Mouse (Mus musculus) forebrain, embryonic 15.5 days (tissue): ENCODE results near the gene Mdga1. TPM values are rescaled to one million over a fixed set of nuclear protein-coding genes. Genes with fewer than 3 reads are reported as not detected.

Source experiments
- ATAC-seq: fragments of 200-750 bp; cut with Nextera tagmentation; replicated peaks from 2 replicates; pipeline ENCODE4 v1.8.0; 2017; ENCODE audit warnings: mild to moderate bottlenecking, moderate TSS enrichment, moderate library complexity
- H3K27ac ChIP-seq: fragments of 300-500 bp; sonication (generic); replicated peaks from 2 replicates; pipeline ENCODE4 v1.5.1; 2015; ENCODE audit warnings: mild to moderate bottlenecking, inconsistent platforms
- H3K27me3 ChIP-seq: fragments of 300-500 bp; sonication (generic); 2 replicates; pipeline ENCODE4 v1.6.1; 2015; ENCODE audit warnings: inconsistent platforms
- H3K36me3 ChIP-seq: fragments of 300-500 bp; sonication (generic); 2 replicates; pipeline ENCODE4 v1.6.1; 2015; ENCODE audit warnings: mild to moderate bottlenecking, inconsistent platforms
- H3K4me1 ChIP-seq: fragments of 300-500 bp; sonication (generic); 2 replicates; pipeline ENCODE4 v1.6.1; 2015; ENCODE audit warnings: inconsistent platforms
- H3K4me2 ChIP-seq: fragments of 300-500 bp; sonication (generic); replicated peaks from 2 replicates; pipeline ENCODE4 v1.6.1; 2015; ENCODE audit warnings: mild to moderate bottlenecking, inconsistent platforms
- H3K4me3 ChIP-seq: fragments of 300-500 bp; sonication (generic); 2 replicates; pipeline ENCODE4 v1.5.1; 2015; ENCODE audit warnings: mild to moderate bottlenecking, inconsistent platforms
- H3K9ac ChIP-seq: fragments of 300-500 bp; sonication (generic); replicated peaks from 2 replicates; pipeline ENCODE4 v1.6.1; 2015; ENCODE audit warnings: mild to moderate bottlenecking, inconsistent platforms
- H3K9me3 ChIP-seq: fragments of 300-500 bp; sonication (generic); 2 replicates; pipeline ENCODE4 v1.6.1; 2016; ENCODE audit warnings: inconsistent platforms
- WGBS: fragments of 180-500 bp; shearing (Covaris S2); methylation state at CpG from one replicate; pipeline ENCODE4 v1.1.7; 2015; ENCODE audit warnings: mixed read lengths; 5-methylcytosine and 5-hydroxymethylcytosine counted together
- polyA plus RNA-seq: library from polyadenylated mRNA; unstranded; fragments of >200 nt; fragmentation: Nextera tagmentation; extraction: Ambion mirVana; gene quantifications from 2 replicates; pipeline ENCODE4 v1.2.1, GENCODE M21; 2015

Mdga1 gene
- polyA plus RNA-seq, 1 experiment from 2014 or later, result 13.4 TPM

GRCm38 (mm10) chr17:29827602-29828001 is 142.3 kb downstream of the Mdga1 start:
- H3K27me3 ChIP-seq, result no peaks in the 10 kb centered on the region
- H3K9me3 ChIP-seq, result no peaks in the 10 kb centered on the region
- H3K4me2 ChIP-seq, result no peak overlapping the region
- H3K36me3 ChIP-seq, result no peaks in the 10 kb centered on the region
- no peak for ATAC-seq
- no peak overlapping the region for H3K4me3 ChIP-seq
- H3K9ac ChIP-seq, result no peak overlapping the region
- H3K4me1 ChIP-seq, result no peaks in the 10 kb centered on the region
- 70% methylated on average over 5 of the region's 5 CpGs for whole genome bisulfite sequencing
- no peak overlapping the region for H3K27ac ChIP-seq

DNA sequence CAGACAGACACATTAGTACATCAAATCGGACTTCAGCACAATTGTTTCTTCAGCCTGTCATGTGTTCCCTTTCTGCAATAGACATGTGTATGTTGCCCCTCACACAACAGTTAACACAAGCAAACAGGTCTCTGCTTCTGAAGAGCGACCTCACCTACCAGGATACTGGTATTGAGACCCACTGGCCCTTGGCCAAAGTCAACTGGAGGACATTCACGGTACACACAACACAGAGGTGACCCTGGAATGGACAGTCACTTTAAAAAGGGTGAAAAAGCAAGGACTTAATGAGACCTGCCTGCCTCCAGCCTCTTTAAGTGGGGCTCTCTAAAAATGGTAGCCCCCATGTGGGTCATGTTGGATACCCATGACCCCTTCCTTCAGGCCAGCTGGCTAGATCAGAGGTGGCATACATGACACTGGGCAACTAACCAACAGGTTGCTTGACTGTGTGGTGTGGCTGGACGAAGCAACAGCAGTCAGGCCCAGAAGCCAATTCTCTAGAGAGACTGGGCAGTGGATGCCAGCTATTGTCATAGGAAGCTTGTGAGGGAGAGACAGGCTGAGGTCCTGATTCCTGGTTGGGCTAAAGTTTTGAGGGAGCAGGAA is 145.3 kb downstream of the Mdga1 start:
- no peaks in the 10 kb centered on the region for H3K27me3 ChIP-seq
- ATAC-seq, result no peak
- no peaks in the 10 kb centered on the region for H3K36me3 ChIP-seq
- no peak overlapping the region for H3K9ac ChIP-seq
- no peaks in the 10 kb centered on the region for H3K4me1 ChIP-seq
- no peak overlapping the region for H3K4me2 ChIP-seq
- no peak overlapping the region for H3K4me3 ChIP-seq
- WGBS, result 86% methylated on average over 4 of the region's 4 CpGs
- H3K27ac ChIP-seq, result no peak overlapping the region
- no peaks in the 10 kb centered on the region for H3K9me3 ChIP-seq

GRCm38 (mm10) chr17:29824208-29824509 is 145.7 kb downstream of the Mdga1 start:
- 50% methylated on average over 5 of the region's 5 CpGs for WGBS
- no peaks in the 10 kb centered on the region for H3K27me3 ChIP-seq
- ATAC-seq, result no peak
- no peaks in the 10 kb centered on the region for H3K9me3 ChIP-seq
- H3K27ac ChIP-seq, result no peak overlapping the region
- no peaks in the 10 kb centered on the region for H3K4me1 ChIP-seq
- no peaks in the 10 kb centered on the region for H3K36me3 ChIP-seq
- no peak overlapping the region for H3K4me3 ChIP-seq
- no peak overlapping the region for H3K4me2 ChIP-seq
- H3K9ac ChIP-seq, result no peak overlapping the region

GRCm38 (mm10) chr17:29823439-29824207 is 146.3 kb downstream of the Mdga1 start:
- Histone ChIP-seq H3K27ac (no peak overlapping the region), H3K4me1 (peaks cover 4% of the 10 kb centered on the region), H3K36me3 (no peaks in the 10 kb centered on the region), H3K9ac (no peak overlapping the region), H3K27me3 (no peaks in the 10 kb centered on the region), H3K9me3 (no peaks in the 10 kb centered on the region), H3K4me3 (no peak overlapping the region), H3K4me2 (no peak overlapping the region)
- ATAC-seq, result no peak
- WGBS, result 75% methylated on average over 14 of the region's 14 CpGs

- Histone ChIP-seq H3K9ac (no peak overlapping the region), H3K27me3 (no peaks in the 10 kb centered on the region), H3K27ac (no peak overlapping the region), H3K4me2 (no peak overlapping the region), H3K4me1 (peaks cover 16% of the 10 kb centered on the region), H3K4me3 (no peak overlapping the region), H3K9me3 (no peaks in the 10 kb centered on the region), H3K36me3 (no peaks in the 10 kb centered on the region)
- no peak for ATAC-seq
- 83% methylated on average over 3 of the region's 3 CpGs for WGBS
Measured at GRCm38 (mm10) chr17:29819608-29820007, 150.3 kb downstream of the Mdga1 start.

GRCm38 (mm10) chr17:29818989-29819388 is 150.9 kb downstream of the Mdga1 start:
- Histone ChIP-seq H3K4me2 (no peak overlapping the region), H3K27me3 (no peaks in the 10 kb centered on the region), H3K36me3 (no peaks in the 10 kb centered on the region), H3K9me3 (no peaks in the 10 kb centered on the region), H3K9ac (no peak overlapping the region), H3K4me1 (peaks cover 21% of the 10 kb centered on the region), H3K27ac (no peak overlapping the region), H3K4me3 (no peak overlapping the region)
- ATAC-seq, result no peak
- WGBS, result 76% methylated on average over 7 of the region's 7 CpGs

DNA sequence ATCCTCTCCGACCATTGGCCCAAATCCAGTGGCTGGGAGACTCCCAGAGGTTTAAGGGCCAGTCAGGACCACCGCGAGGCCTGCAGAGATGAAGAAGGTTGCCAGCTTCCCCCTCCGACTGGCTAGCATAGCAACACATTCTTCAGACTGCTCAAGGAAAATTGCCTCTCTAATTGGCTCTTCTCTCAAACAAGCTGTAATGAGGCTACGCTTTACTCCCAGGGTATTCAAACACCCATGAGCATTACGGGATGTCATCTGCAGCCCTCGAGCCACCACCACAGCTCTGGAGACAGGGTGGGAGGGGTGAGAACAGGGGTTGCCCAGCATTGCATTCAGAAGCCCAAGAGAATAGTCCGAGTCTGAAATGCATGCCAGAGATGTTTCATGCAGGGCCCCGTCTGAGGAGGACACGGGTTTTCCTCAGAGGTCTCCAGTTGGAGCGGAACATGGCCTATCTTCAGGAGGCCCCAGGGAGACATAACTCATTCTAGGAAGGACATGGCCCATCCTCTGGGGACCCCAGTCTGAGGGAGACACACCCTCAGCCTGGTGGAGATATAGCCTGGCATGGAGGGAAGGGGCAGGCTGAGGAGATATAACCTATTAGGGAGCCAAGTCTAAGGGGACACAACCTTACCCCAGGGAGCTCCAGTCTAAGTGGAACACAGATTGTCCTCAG is 151.5 kb downstream of the Mdga1 start:
- H3K36me3 ChIP-seq, result no peaks in the 10 kb centered on the region
- peaks cover 21% of the 10 kb centered on the region for H3K4me1 ChIP-seq
- H3K27ac ChIP-seq, result no peak overlapping the region
- no peaks in the 10 kb centered on the region for H3K9me3 ChIP-seq
- H3K9ac ChIP-seq, result no peak overlapping the region
- ATAC-seq, result peak; percentile 60; the same call in 1 of the 2 replicates
- 12% methylated on average over 11 of the region's 11 CpGs for WGBS
- H3K27me3 ChIP-seq, result no peaks in the 10 kb centered on the region
- H3K4me2 ChIP-seq, result no peak overlapping the region
- H3K4me3 ChIP-seq, result no peak overlapping the region

GRCm38 (mm10) chr17:29814758-29815157 is 155.1 kb downstream of the Mdga1 start:
- Histone ChIP-seq H3K27ac (no peak overlapping the region), H3K9me3 (no peaks in the 10 kb centered on the region), H3K4me2 (no peak overlapping the region), H3K4me1 (peaks cover 21% of the 10 kb centered on the region), H3K4me3 (no peak overlapping the region), H3K9ac (0 out of 2 replicates have a peak overlapping the region, but pooled peaks have one; percentile 24), H3K36me3 (no peaks in the 10 kb centered on the region), H3K27me3 (no peaks in the 10 kb centered on the region)
- no peak for ATAC-seq
- 18% methylated on average over 6 of the region's 6 CpGs for WGBS

- H3K9ac ChIP-seq, result no peak overlapping the region
- no peak overlapping the region for H3K4me2 ChIP-seq
- no peaks in the 10 kb centered on the region for H3K9me3 ChIP-seq
- H3K4me1 ChIP-seq, result peaks cover 14% of the 10 kb centered on the region
- no peaks in the 10 kb centered on the region for H3K36me3 ChIP-seq
- WGBS, result 21% methylated on average over 4 of the region's 4 CpGs
- H3K4me3 ChIP-seq, result no peak overlapping the region
- ATAC-seq, result no peak
- no peak overlapping the region for H3K27ac ChIP-seq
- no peaks in the 10 kb centered on the region for H3K27me3 ChIP-seq
Measured at GRCm38 (mm10) chr17:29813328-29813727, 156.6 kb downstream of the Mdga1 start.

DNA sequence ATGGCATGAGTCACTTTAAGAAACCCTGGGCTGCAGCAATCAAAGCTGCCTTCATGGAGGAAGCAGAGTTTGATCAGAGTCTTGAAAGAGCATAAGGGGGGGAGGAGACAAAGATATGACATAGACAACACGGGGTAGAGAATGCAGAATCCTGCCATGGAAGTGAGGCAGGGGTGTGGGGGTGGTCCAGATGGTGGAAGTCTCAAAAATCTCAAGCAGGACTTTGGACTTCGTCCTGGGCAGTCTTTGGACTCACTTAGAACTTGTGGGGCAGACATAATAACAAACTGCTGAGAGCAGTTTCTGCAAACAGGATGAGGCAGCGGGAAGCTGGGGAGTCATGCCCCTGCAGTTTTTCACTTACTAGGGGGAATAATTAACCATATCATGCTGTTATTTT is 166.3 kb downstream of the Mdga1 start:
- ATAC-seq, result no peak
- WGBS, result 76% methylated on average over 3 of the region's 3 CpGs
- H3K9me3 ChIP-seq, result no peaks in the 10 kb centered on the region

DNA sequence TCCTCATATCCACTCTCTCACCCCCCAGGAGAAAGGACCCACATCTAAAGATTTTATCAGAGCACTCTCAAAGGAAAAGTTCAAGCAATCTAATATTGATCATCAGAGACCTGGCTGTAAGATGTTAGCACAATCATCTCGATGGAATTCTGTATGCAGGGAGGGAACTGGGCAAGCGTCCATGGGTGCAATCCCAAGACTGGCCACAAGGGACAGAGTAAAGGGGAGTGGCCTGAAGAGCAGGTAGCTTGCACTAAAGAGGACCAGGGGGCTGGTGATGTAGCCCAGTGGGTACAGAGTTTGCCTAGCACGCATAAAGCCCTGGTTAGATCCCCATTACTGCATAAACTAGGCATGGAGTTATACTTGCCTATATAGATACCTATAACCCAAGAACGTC is 168.5 kb downstream of the Mdga1 start:
- H3K27ac ChIP-seq, result no peak overlapping the region
- no peaks in the 10 kb centered on the region for H3K9me3 ChIP-seq
- no peak for ATAC-seq
- H3K36me3 ChIP-seq, result no peaks in the 10 kb centered on the region
- 30% methylated on average over 4 of the region's 4 CpGs for WGBS
- no peak overlapping the region for H3K4me2 ChIP-seq
- H3K4me3 ChIP-seq, result no peak overlapping the region
- no peaks in the 10 kb centered on the region for H3K27me3 ChIP-seq
- H3K4me1 ChIP-seq, result peaks cover 17% of the 10 kb centered on the region; the same call in 1 of the 2 replicates
- no peak overlapping the region for H3K9ac ChIP-seq

More for the DNA sequence above, 166.3 kb downstream of the Mdga1 start:
- H3K9ac ChIP-seq, result no peak overlapping the region
- no peak overlapping the region for H3K27ac ChIP-seq
- H3K36me3 ChIP-seq, result no peaks in the 10 kb centered on the region
- H3K4me3 ChIP-seq, result no peak overlapping the region
- H3K27me3 ChIP-seq, result no peaks in the 10 kb centered on the region
- no peak overlapping the region for H3K4me2 ChIP-seq
- peaks cover 3% of the 10 kb centered on the region; the same call in 1 of the 2 replicates for H3K4me1 ChIP-seq

DNA sequence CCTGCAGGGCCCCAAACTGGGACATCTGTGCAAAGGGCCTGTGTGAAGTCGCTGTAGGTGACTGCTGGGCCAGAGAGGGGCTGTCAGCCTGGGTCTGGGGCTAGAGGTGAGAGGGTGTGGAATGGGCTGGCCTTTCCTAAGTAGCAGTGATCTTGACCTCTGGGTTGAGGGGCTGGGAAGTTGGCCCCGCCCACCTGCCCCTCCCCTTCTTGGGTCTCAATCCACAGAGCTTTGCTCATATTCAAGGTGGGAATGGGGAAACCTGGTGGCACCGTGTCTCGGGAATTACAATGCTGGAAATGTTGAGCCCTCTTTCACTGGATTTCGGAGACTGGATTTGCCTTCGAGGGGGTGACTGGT is 169.8 kb downstream of the Mdga1 start:
- 59% methylated on average over 6 of the region's 6 CpGs for whole genome bisulfite sequencing
- no peaks in the 10 kb centered on the region for H3K27me3 ChIP-seq
- ATAC-seq, result no peak

More for the DNA sequence above, 169.8 kb downstream of the Mdga1 start:
- Histone ChIP-seq H3K4me2 (no peak overlapping the region), H3K4me3 (no peak overlapping the region), H3K4me1 (peaks cover 30% of the 10 kb centered on the region), H3K36me3 (no peaks in the 10 kb centered on the region), H3K9me3 (no peaks in the 10 kb centered on the region), H3K9ac (no peak overlapping the region), H3K27ac (no peak overlapping the region)
